Mouse (Mus musculus): ENCODE data around the gene Cnga4. TPM values are rescaled to one million over a fixed set of nuclear protein-coding genes. Genes with fewer than 3 reads are reported as not detected.

The Cnga4 gene
- polyA plus RNA-seq, 1 experiment = not detected

GRCm38 (mm10) chr7:105399935-105400624, 4.3 kb upstream of the Cnga4 start, which contains the start of gene Fam160a2:
Gene Fam160a2, minus strand, starts transcription at chr7:105400054.
- TF ChIP-seq GATA1 (IDR thresholded peaks at IDR 0.05; ENCODE audit: low read length) = no peak

GRCm38 (mm10) chr7:105406322-105406721, 2.0 kb downstream of the Cnga4 start:
- TF ChIP-seq GATA1 (IDR thresholded peaks at IDR 0.05; ENCODE audit: low read length) = no peak

GRCm38 (mm10) chr7:105414385-105414784, 10.0 kb downstream of the Cnga4 start:
- TF ChIP-seq GATA1 (IDR thresholded peaks at IDR 0.05; ENCODE audit: low read length) = no peak

GRCm38 (mm10) chr7:105416529-105416928, 12.2 kb downstream of the Cnga4 start:
- no peak for TF ChIP-seq GATA1 (IDR thresholded peaks at IDR 0.05; ENCODE audit: low read length)

GRCm38 (mm10) chr7:105418106-105418505, 13.7 kb downstream of the Cnga4 start:
- TF ChIP-seq GATA1 (IDR thresholded peaks at IDR 0.05; ENCODE audit: low read length) = no peak

GRCm38 (mm10) chr7:105420903-105421302, 16.5 kb downstream of the Cnga4 start:
- no peak for TF ChIP-seq GATA1 (IDR thresholded peaks at IDR 0.05; ENCODE audit: low read length)

GRCm38 (mm10) chr7:105424368-105424767, 20.0 kb downstream of the Cnga4 start:
- TF ChIP-seq GATA1 (IDR thresholded peaks at IDR 0.05; ENCODE audit: low read length) = no peak

GRCm38 (mm10) chr7:105425424-105426043, 21.2 kb downstream of the Cnga4 start, which contains the start of gene Cckbr:
Gene Cckbr, plus strand, starts transcription at chr7:105425731.
- no peak for TF ChIP-seq GATA1 (IDR thresholded peaks at IDR 0.05; ENCODE audit: low read length)

- TF ChIP-seq GATA1 (IDR thresholded peaks at IDR 0.05; ENCODE audit: low read length) = no peak
Measured at GRCm38 (mm10) chr7:105426051-105426450, 21.7 kb downstream of the Cnga4 start.

GRCm38 (mm10) chr7:105432058-105432457, 27.7 kb downstream of the Cnga4 start:
- TF ChIP-seq GATA1 (IDR thresholded peaks at IDR 0.05; ENCODE audit: low read length) = no peak

- no peak for TF ChIP-seq GATA1 (IDR thresholded peaks at IDR 0.05; ENCODE audit: low read length)
Measured at GRCm38 (mm10) chr7:105433859-105434258, 29.5 kb downstream of the Cnga4 start.

- TF ChIP-seq GATA1 (IDR thresholded peaks at IDR 0.05; ENCODE audit: low read length) = no peak
Measured at GRCm38 (mm10) chr7:105434798-105435197, 30.4 kb downstream of the Cnga4 start.

- no peak for TF ChIP-seq GATA1 (IDR thresholded peaks at IDR 0.05; ENCODE audit: low read length)
Measured at GRCm38 (mm10) chr7:105437979-105438772, 33.8 kb downstream of the Cnga4 start.

GRCm38 (mm10) chr7:105441426-105441825, 37.1 kb downstream of the Cnga4 start:
- TF ChIP-seq GATA1 (IDR thresholded peaks at IDR 0.05; ENCODE audit: low read length) = no peak

- TF ChIP-seq GATA1 (IDR thresholded peaks at IDR 0.05; ENCODE audit: low read length) = no peak
Measured at GRCm38 (mm10) chr7:105445076-105445475, 40.7 kb downstream of the Cnga4 start.

Other genes with a start within 250 kb of the Cnga4 start
- not detected in 2 replicates for gene Olfr684, start 240.9 kb upstream of the Cnga4 start, polyA plus RNA-seq (2012)
- gene Olfr685, start 218.6 kb upstream of the Cnga4 start, polyA plus RNA-seq (2012) = not detected in 2 replicates
- not detected in 2 replicates for gene Olfr686, start 197.1 kb upstream of the Cnga4 start, polyA plus RNA-seq (2012)
- not detected in 2 replicates for gene Olfr688, start 116.5 kb upstream of the Cnga4 start, polyA plus RNA-seq (2012)
- gene Olfr689, start 93.4 kb upstream of the Cnga4 start, polyA plus RNA-seq (2012) = not detected in 2 replicates
- gene Olfr690, start 70.5 kb upstream of the Cnga4 start, polyA plus RNA-seq (2012) = not detected in 2 replicates
- not detected in 2 replicates for gene Olfr691, start 62.3 kb upstream of the Cnga4 start, polyA plus RNA-seq (2012)
- gene Olfr692, start 36.3 kb upstream of the Cnga4 start, polyA plus RNA-seq (2012) = not detected in 2 replicates
- gene Gm5901, start 29.5 kb upstream of the Cnga4 start, polyA plus RNA-seq (2012) = not detected in 2 replicates
- 41.2 TPM in 2 replicates for gene Fam160a2, start 4.5 kb upstream of the Cnga4 start, polyA plus RNA-seq (2012)
- gene Cckbr, start 21.2 kb downstream of the Cnga4 start, polyA plus RNA-seq (2012) = not detected in 2 replicates
- gene Cavin3, start 77.7 kb downstream of the Cnga4 start, polyA plus RNA-seq (2012) = not detected in 2 replicates
- 21.0 and 24.4 TPM in 2 replicates for gene Smpd1, start 149.8 kb downstream of the Cnga4 start, polyA plus RNA-seq (2012)
- gene Apbb1, start 177.1 kb downstream of the Cnga4 start, polyA plus RNA-seq (2012) = 0.05 TPM in 1 of 2 replicates, not detected in the other
- not detected in 2 replicates for gene Hpx, start 195.6 kb downstream of the Cnga4 start, polyA plus RNA-seq (2012)
- 8.4 and 8.6 TPM in 2 replicates for gene Trim3, start 229.0 kb downstream of the Cnga4 start, polyA plus RNA-seq (2012)
- 339 and 340 TPM in 2 replicates for gene Timm10b, start 235.5 kb downstream of the Cnga4 start, polyA plus RNA-seq (2012)
- gene Arfip2, start 235.8 kb downstream of the Cnga4 start, polyA plus RNA-seq (2012) = 54.8 and 69.6 TPM in 2 replicates
- 49.4 and 234 TPM in 2 replicates for gene Gm45799, start 236.0 kb downstream of the Cnga4 start, polyA plus RNA-seq (2012)
- gene Dnhd1, start 246.3 kb downstream of the Cnga4 start, polyA plus RNA-seq (2012) = not detected in 2 replicates